Mouse (Mus musculus) kidney, embryonic 16.5 days (tissue): ENCODE results near the gene Pitpnc1. TPM values are rescaled to one million over a fixed set of nuclear protein-coding genes. Genes with fewer than 3 reads are reported as not detected.

Experiments
- ATAC-seq: fragments of 200-750 bp; cut with Nextera tagmentation; 2 replicates; pipeline ENCODE4 v1.8.0; 2017; ENCODE audit warnings: moderate TSS enrichment; ENCODE audit not compliant: low FRiP score, low TSS enrichment
- H3K27ac ChIP-seq: fragments of 300-500 bp; sonication (generic); 2 replicates; pipeline ENCODE4 v1.5.1; 2014; ENCODE audit warnings: low read length
- H3K27me3 ChIP-seq: fragments of 300-500 bp; sonication (generic); 2 replicates; pipeline ENCODE4 v1.6.1; 2014; ENCODE audit warnings: low read length, control low read depth, mixed read lengths; ENCODE audit not compliant: insufficient read depth
- H3K36me3 ChIP-seq: fragments of 300-500 bp; sonication (generic); 2 replicates; pipeline ENCODE4 v1.6.1; 2014; ENCODE audit warnings: low read length, control low read depth, mixed read lengths; ENCODE audit not compliant: insufficient read depth
- H3K4me1 ChIP-seq: fragments of 300-500 bp; sonication (generic); 2 replicates; pipeline ENCODE4 v1.6.1; 2014; ENCODE audit warnings: low read length, control low read depth, mixed read lengths; ENCODE audit not compliant: insufficient read depth
- H3K4me2 ChIP-seq: fragments of 300-500 bp; sonication (generic); replicated peaks from 2 replicates; pipeline ENCODE4 v1.6.1; 2014; ENCODE audit warnings: low read depth, low read length
- H3K4me3 ChIP-seq: fragments of 300-500 bp; sonication (generic); 2 replicates; pipeline ENCODE4 v1.5.1; 2014; ENCODE audit warnings: mild to moderate bottlenecking, low read length
- H3K9ac ChIP-seq: fragments of 300-500 bp; sonication (generic); replicated peaks from 2 replicates; pipeline ENCODE4 v1.6.1; 2014; ENCODE audit warnings: low read length
- H3K9me3 ChIP-seq: fragments of 300-500 bp; sonication (generic); 2 replicates; pipeline ENCODE4 v1.6.1; 2016; ENCODE audit warnings: low read length, control low read depth
- WGBS: fragments of 180-500 bp; shearing (Covaris S2); extraction: QIAGEN DNeasy Blood & Tissue Kit; methylation state at CpG from one replicate; pipeline ENCODE4 v1.1.7; 2014; 5-methylcytosine and 5-hydroxymethylcytosine counted together
- polyA plus RNA-seq: library from polyadenylated mRNA; unstranded; fragments of >200 nt; fragmentation: Nextera tagmentation; extraction: Ambion mirVana; gene quantifications from 2 replicates; pipeline ENCODE4 v1.2.1, GENCODE M21; 2015

The Pitpnc1 gene
- polyA plus RNA-seq, 1 experiment from 2014 or later: 21.5 TPM

GRCm38 (mm10) chr11:107411576-107411975 is 58.9 kb downstream of the Pitpnc1 start:
- Histone ChIP-seq H3K27ac (no peak overlapping the region; the same call in 1 of the 2 replicates), H3K4me1 (peaks cover 50% of the 10 kb centered on the region), H3K9me3 (no peaks in the 10 kb centered on the region), H3K9ac (no peak overlapping the region), H3K36me3 (no peaks in the 10 kb centered on the region), H3K4me3 (no peak overlapping the region), H3K4me2 (no peak overlapping the region), H3K27me3 (no peaks in the 10 kb centered on the region)
- 84% methylated on average over 9 of the region's 9 CpGs for WGBS
- no peak for ATAC-seq

- no peak overlapping the region for H3K4me2 ChIP-seq
- H3K36me3 ChIP-seq: no peaks in the 10 kb centered on the region
- no peak overlapping the region for H3K9ac ChIP-seq
- H3K9me3 ChIP-seq: no peaks in the 10 kb centered on the region
- H3K27ac ChIP-seq: no peak overlapping the region
- no peaks in the 10 kb centered on the region for H3K27me3 ChIP-seq
- ATAC-seq: no peak
- 79% methylated on average over 7 of the region's 7 CpGs for WGBS
- peaks cover 50% of the 10 kb centered on the region for H3K4me1 ChIP-seq
- no peak overlapping the region for H3K4me3 ChIP-seq
These were observed 59.7 kb downstream of the Pitpnc1 start for GRCm38 (mm10) chr11:107410804-107411203.

DNA sequence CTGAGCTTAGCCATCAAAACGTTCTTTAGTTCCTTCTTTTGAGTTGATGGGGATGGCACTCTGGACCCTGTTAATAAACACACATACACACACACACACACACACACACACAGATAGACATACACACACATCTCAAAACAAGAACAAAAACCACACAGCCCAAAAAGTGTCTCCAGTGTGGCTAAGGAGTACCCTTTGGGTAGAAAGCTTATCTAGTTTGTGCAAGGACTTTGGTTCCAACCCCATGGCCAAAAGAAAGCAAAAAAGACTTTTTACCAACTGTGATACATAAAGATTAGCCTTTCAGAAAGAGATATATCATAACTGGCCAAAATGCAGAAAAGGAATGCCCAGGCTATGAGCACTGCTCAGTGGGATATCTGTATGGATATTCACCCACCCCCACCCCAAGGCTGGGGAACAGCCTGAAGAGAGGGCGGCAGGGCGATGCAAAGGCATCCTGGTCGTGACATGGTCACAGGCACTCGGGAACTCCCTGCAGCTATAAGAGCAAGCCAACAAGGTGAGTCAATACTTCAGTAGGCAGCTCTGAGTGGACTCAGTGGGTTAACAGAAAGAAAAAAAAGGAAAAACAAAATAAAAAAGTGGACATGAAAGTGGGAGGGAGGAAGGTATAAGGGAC is 60.3 kb downstream of the Pitpnc1 start:
- Histone ChIP-seq H3K9me3 (no peaks in the 10 kb centered on the region), H3K9ac (no peak overlapping the region), H3K36me3 (no peaks in the 10 kb centered on the region), H3K27ac (no peak overlapping the region), H3K27me3 (no peaks in the 10 kb centered on the region), H3K4me3 (no peak overlapping the region), H3K4me2 (no peak overlapping the region), H3K4me1 (peaks cover 46% of the 10 kb centered on the region)
- ATAC-seq: no peak
- WGBS: 70% methylated on average over 5 of the region's 5 CpGs

- Histone ChIP-seq H3K27me3 (no peaks in the 10 kb centered on the region), H3K4me3 (no peak overlapping the region), H3K9me3 (no peaks in the 10 kb centered on the region), H3K4me2 (no peak overlapping the region), H3K27ac (no peak overlapping the region), H3K9ac (no peak overlapping the region), H3K36me3 (no peaks in the 10 kb centered on the region), H3K4me1 (peaks cover 40% of the 10 kb centered on the region)
- no peak for ATAC-seq
- WGBS: 79% methylated on average over 7 of the region's 7 CpGs
These were observed 61.6 kb downstream of the Pitpnc1 start for GRCm38 (mm10) chr11:107408886-107409285.

DNA sequence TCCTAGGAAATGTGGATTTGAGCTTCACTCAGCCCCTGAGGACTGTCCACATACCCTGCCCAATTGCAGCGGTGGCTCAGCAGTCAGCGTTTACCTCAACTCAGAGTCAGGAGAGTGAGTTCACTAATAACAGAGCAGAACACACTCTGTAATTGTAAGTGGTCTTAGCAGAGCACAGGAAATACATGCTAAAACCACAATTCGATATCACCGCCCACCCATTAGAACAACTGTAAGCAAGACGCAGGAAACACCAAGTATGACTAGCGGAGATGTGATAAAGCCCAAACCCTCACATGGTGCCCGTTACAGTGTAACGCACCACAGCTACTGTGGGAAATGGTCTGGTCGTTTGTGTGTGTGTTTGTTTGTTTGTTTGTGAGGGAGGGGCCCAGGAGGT is 62.8 kb downstream of the Pitpnc1 start:
- H3K4me3 ChIP-seq: no peak overlapping the region
- H3K4me2 ChIP-seq: no peak overlapping the region
- no peaks in the 10 kb centered on the region for H3K9me3 ChIP-seq
- H3K9ac ChIP-seq: no peak overlapping the region
- ATAC-seq: no peak
- no peak overlapping the region for H3K27ac ChIP-seq
- WGBS: 86% methylated on average over 9 of the region's 9 CpGs
- H3K27me3 ChIP-seq: no peaks in the 10 kb centered on the region
- peaks cover 36% of the 10 kb centered on the region for H3K4me1 ChIP-seq
- H3K36me3 ChIP-seq: no peaks in the 10 kb centered on the region

- Histone ChIP-seq H3K4me3 (no peak overlapping the region), H3K9ac (no peak overlapping the region)
- WGBS: 93% methylated on average over 11 of the region's 11 CpGs
These were observed 64.7 kb downstream of the Pitpnc1 start for GRCm38 (mm10) chr11:107405606-107406333.

GRCm38 (mm10) chr11:107403309-107403708 is 67.2 kb downstream of the Pitpnc1 start:
- H3K4me2 ChIP-seq: peak overlapping the region; percentile 31; the same call in 1 of the 2 replicates
- H3K4me1 ChIP-seq: peaks cover 8% of the 10 kb centered on the region
- H3K4me3 ChIP-seq: no peak overlapping the region
- H3K27ac ChIP-seq: peak overlapping the region; percentile 67
- ATAC-seq: no peak
- no peaks in the 10 kb centered on the region for H3K9me3 ChIP-seq
- no peak overlapping the region for H3K9ac ChIP-seq
- H3K27me3 ChIP-seq: no peaks in the 10 kb centered on the region
- H3K36me3 ChIP-seq: no peaks in the 10 kb centered on the region
- whole genome bisulfite sequencing: 31% methylated on average over 10 of the region's 10 CpGs

More at GRCm38 (mm10) chr11:107405606-107406333, 64.7 kb downstream of the Pitpnc1 start:
- H3K4me1 ChIP-seq: peaks cover 22% of the 10 kb centered on the region
- H3K27ac ChIP-seq: no peak overlapping the region
- no peaks in the 10 kb centered on the region for H3K36me3 ChIP-seq
- no peak for ATAC-seq
- no peak overlapping the region for H3K4me2 ChIP-seq
- H3K9me3 ChIP-seq: no peaks in the 10 kb centered on the region
- no peaks in the 10 kb centered on the region for H3K27me3 ChIP-seq

- H3K27ac ChIP-seq: no peak overlapping the region
- no peak overlapping the region for H3K9ac ChIP-seq
- no peak overlapping the region for H3K4me2 ChIP-seq
- no peak overlapping the region for H3K4me3 ChIP-seq
- 89% methylated on average over 5 of the region's 5 CpGs for WGBS
- no peaks in the 10 kb centered on the region for H3K9me3 ChIP-seq
- H3K36me3 ChIP-seq: no peaks in the 10 kb centered on the region
- H3K27me3 ChIP-seq: no peaks in the 10 kb centered on the region
- ATAC-seq: no peak
- H3K4me1 ChIP-seq: peaks cover 11% of the 10 kb centered on the region
These were observed 68.5 kb downstream of the Pitpnc1 start for GRCm38 (mm10) chr11:107401839-107402590.

DNA sequence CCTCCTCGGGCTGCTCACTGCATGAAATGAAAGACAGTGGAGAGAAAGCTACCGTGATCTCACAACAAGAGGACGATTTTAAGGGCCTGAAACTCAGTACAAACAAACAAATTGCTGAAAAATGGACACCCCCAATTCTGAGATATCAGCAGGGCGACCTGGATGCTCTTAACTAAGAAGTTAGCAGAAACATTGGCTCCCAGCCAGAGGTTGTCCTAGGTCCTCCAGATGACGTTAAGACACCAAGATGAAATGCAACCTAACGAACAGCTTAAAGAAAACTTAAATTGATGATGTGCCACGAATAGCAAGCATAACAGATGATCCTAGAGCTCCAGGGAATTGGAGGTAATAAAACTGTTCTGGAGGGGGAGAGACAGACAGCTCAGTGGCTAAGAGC is 69.7 kb downstream of the Pitpnc1 start:
- 53% methylated on average over 7 of the region's 7 CpGs for WGBS
- Histone ChIP-seq H3K36me3 (no peaks in the 10 kb centered on the region), H3K9me3 (no peaks in the 10 kb centered on the region), H3K27me3 (no peaks in the 10 kb centered on the region), H3K27ac (no peak overlapping the region), H3K4me2 (no peak overlapping the region), H3K9ac (no peak overlapping the region), H3K4me1 (peaks cover 11% of the 10 kb centered on the region), H3K4me3 (no peak overlapping the region)
- no peak for ATAC-seq
